Mouse (Mus musculus) 3134 (cell line): ENCODE data around the gene Atp5d.
A peak's percentile ranks its signal among the peaks of the same experiment; 100 is the strongest.

Experiments used
- DNase-seq: peaks from one replicate; pipeline ENCODE4 v3.0.0-alpha.2; 2011; ENCODE audit warnings: low spot score; ENCODE audit not compliant: insufficient read length; ENCODE audit errors: extremely low read depth

The Atp5d gene

GRCm38 (mm10) chr10:80152071-80152872 lies 13.8 kb downstream of the Atp5d start:
- DNase-seq: peak; percentile 76

GRCm38 (mm10) chr10:80152873-80153260 lies 14.4 kb downstream of the Atp5d start:
- DNase-seq: peak; percentile 76

- DNase-seq: peak; percentile 21
Measured at GRCm38 (mm10) chr10:80153713-80154112, 15.3 kb downstream of the Atp5d start.

- DNase-seq: peak; percentile 12
Measured at GRCm38 (mm10) chr10:80154384-80154783, 16.0 kb downstream of the Atp5d start.

GRCm38 (mm10) chr10:80155277-80155676 lies 16.8 kb downstream of the Atp5d start:
- DNase-seq: no peak

DNA sequence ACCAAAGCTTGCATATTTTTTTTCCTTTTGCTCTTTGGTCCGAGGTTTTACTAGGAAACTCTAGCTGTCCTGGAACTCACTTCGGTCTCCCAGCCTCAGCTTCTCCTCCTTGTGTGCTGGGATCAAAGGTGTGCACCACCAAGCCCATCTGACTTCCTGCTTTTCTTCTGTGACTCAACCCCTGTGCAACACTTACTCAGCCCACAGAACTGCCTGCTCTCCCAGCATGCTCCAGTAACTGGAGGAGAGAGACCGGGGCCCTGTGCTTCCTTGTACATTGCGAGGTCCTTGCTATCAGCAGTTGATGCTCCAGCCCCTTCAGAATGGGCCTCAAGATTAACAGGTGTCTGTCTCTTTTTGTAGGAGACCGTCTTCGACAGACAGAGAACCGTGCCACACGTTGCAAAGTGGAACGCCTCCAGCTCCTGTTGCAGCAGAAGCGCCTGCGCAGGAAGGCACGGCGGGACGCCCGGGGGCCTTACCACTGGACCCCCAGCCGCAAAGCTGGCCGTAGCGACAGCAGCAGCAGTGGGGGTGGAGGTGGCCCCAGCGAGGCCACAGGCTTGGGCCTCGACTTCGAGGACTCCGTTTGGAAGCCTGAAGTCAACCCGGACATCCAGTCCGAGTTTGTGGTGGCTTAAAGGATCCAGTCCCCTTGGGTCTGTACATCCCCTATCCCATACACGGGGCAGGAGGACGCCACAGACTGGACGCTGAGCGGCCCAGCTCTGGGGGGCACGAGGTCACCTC lies 17.7 kb downstream of the Atp5d start:
- DNase-seq: no peak

DNA sequence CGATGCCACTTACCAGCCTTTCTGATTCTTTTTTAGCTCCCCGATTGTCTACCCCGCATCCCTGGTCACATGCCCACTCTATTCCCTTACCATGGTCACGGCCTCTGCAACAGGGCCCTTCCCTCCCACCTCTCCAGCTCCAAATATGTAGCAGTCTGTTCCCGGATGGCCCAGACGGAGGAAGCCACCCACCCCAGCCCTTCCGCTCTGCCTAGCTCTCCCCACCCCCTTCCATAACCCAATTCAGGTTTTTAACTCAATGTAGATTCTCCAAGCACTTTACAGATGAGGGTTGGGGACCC lies 18.3 kb downstream of the Atp5d start:
- no peak for DNase-seq

DNA sequence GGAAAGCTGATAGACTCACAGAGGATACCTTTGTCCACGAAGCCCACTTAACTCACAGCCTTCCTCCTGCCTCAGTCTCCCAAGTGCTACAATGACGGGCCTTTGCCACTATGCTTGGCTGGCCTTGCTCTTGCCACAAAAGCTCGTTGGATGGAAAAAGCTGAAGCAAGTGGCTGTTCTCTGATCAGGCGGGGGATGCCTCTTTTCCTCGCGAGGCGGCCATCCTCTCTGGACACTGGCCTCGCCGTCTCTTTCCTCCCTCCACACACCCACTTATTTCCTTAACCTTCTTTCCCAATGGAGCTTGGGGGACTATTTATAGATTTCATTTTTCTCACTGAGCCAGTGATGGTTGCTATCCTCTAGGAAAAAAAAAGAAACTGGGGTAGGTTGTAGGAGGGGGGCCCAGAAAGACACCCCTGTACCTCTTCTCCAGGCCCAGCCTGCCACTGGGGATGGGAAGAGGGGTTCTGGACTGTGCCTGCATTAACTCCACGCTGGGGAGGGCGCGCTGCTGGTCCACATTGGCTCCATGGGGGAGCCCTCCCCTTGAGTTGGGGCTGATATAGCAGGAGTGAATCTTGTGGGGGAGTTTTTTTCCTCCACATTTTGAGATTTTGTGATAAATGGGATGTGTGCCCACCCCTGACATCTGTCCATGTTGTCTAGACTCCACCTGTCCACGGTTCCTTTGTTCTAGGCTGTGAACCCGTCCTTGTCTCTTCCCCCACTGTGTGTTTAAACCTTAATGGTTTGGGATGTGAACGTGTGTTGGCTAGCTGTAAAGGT lies 18.9 kb downstream of the Atp5d start:
- no peak for DNase-seq

- peak; percentile 85 for DNase-seq
Measured at GRCm38 (mm10) chr10:80158307-80158986, 20.0 kb downstream of the Atp5d start.

DNA sequence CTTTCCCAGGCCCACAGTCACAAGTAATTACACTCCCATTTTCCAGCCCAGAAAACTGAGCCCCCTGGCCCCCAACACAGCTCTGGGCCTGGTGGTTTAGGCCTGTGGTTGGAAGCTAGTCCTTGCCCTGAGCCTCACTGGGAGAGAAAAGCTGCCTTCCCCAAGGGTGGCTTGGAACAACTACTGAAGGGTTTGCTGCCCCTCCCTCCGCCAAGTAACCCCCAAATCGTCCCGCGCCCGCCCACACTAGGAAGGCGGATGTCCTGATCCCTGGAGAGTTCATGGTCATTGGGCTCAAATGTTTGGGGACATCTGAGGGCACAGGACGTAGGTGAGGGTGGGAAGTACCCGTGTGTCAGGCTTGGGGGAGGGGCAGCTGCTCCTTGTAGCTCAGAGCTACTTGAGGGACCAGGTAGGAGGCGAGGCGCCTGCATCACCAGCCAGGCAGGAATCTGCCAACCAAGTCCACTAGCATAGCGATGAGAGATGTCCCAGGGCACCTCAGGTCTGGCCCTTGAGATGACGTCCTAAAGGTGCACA lies 20.7 kb downstream of the Atp5d start:
- DNase-seq: no peak

DNA sequence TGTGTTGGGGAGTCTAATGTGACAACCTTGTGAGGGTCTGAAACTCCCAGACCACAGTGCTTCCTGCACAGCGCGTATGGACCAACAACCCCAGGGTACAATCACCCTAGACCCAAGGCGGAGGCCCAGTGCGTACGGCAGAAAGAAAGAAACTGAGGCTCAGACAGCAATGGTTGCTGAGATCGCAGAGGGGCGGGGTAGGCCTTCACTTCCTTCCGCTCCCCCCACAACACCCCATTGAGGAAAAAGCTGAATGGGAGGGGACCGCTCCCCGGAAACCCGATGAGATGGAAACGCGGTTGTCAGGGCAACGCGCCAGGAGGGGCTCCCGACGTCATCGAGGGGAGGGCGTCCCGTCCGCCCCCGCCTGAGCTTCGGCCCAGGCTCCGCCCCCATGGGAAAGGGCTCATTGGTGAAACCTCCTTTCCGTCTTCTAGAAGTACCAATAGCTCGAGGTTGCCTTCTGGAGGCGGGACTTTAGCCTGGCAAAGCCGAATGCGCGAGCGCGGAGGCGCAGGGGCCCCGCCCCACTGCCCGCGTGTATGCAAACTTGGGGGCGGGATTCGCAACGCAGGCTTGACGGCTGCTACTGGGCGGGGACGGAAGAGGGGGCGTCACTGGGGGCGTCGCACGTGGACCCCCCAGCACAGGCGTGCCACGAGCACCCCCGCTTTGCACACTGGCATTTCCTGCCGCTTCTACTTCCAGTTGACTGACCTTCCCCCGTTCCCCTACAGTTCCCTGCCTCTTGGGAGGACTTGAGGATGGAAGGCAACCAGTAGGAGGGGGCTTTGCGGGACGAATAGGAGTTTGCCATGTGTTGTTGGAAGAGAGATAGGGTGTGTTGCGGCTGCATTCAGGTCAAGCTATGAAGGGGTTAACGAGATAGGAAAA lies 21.4 kb downstream of the Atp5d start:
- DNase-seq: peak; percentile 100

DNA sequence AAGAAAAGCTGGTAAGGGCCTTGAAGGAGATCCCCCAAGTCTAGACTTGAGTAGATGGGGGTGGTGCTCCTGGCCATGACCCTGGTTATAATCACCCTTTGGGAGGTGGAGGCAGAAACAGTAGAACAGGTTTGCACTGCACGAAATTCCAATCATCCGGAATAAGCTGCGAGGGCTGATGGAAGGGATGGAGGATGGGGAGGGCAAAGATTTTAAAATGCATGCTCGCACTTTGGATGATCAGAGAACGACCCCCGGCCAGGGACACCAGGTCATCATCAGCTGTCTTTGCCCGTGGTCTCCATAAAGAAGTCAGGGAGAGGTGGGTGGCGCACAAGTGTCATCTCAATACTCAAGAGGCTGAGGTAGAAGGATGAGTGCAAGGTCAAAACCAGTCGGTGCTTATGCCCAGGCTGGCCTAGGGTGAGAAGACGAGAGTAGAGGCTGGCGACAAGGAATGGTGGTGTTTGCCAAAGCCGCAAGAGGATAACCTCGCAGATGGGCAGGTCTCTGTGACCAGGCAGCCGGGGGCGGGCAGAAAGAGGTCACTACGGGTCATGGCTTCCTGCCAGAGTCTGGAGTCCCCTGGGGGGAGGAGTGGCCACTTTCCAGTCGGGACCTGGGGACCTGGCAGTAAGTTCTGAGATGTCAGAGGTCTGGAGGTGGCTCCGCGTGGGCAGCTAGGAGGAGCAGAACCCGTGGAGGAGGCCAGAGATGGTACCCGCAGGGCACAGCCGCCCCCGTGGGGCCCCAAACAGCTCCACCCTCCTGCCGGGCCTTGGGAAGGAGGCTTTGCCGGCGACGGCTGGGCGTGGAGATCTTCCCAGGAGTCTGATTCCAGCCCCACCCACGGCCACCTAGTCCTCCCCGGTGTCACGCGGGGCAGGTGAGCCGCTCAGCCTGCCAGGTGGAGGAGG lies 22.3 kb downstream of the Atp5d start:
- peak; percentile 99 for DNase-seq

- DNase-seq: no peak
Measured at GRCm38 (mm10) chr10:80161522-80162242, 23.2 kb downstream of the Atp5d start.

GRCm38 (mm10) chr10:80162243-80162608 lies 23.8 kb downstream of the Atp5d start:
- no peak for DNase-seq

DNA sequence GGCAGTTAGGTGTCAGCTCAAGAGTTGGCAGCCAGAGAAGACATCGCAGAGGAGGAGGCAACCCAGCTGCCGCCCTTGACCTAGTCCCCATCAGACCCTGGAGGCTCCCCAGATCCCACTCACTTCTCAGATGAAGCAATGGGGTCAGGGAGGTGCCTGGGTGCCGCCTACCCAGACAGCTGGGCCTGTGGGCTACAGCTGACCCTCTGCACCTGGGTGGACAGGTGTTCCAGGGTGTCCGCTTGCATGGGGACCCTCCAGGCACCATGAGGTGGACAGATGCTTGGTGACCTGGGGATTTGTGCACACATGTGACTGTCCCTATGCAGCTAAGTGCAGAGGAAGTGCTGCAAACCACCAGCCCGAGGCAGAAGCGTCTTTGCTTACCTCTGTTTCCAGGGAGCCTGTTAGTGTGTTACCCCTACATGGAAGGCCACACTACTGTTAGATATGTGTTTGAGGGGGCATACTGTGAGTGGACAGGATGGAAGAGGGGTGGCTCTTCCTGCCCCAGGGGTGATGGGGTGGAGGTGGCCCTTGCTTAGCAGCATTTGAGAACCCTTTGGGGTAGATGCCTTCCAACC lies 24.4 kb downstream of the Atp5d start:
- DNase-seq: no peak

- DNase-seq: peak; percentile 87
Measured at GRCm38 (mm10) chr10:80163721-80164120, 25.3 kb downstream of the Atp5d start.

DNA sequence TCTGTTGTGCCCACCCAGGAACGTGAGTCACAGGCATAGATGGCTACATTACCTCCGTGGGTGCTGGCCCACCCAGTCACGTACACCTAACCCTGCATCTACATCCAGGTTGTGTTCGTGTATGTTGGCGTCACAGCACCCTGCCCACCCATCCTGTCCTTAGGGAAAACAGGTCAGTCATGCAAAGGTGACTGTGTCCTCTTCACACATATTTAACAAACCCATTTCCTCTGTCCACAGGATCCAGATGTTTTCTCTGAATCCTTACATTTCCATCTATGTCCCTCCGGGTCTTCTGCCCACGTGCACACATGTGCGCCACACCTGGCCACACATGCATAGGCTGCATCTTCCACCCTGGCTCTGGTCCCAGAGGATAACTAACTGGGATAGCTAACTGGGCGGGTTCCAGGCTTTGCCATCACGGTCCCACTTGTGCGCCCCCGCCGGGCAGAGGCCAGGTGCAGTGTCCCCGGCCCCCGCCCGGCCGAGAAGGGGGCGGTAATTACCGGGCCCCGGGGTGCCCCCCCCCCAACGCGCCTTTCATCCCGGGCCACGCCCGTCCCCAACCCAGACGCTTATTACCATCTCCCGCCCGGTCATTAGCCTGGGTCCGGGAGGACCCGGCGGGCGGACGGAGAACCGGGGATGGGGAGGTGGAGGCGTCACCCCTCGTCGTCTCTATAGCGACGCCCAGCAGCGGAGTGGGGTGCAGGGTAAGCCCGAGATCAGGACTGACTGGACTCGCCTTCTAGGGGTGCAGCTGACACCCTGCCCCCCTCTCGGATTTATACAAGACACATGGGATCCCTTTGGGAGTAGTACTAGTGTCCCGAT lies 25.9 kb downstream of the Atp5d start:
- no peak for DNase-seq
